Mouse (Mus musculus) forebrain, embryonic 15.5 days (tissue): ENCODE measurements at regions not wholly inside any gene's neighbourhood (a gene's known extent, or its start where the extent isn't known, plus 50 kb on each side); places are given as distances from the start of the nearest gene placed in this dataset.

ENCODE experiments used
- ATAC-seq: fragments of 200-750 bp; cut with Nextera tagmentation; replicated peaks from 2 replicates; pipeline ENCODE4 v1.8.0; 2017; ENCODE audit warnings: mild to moderate bottlenecking, moderate TSS enrichment, moderate library complexity
- H3K27ac ChIP-seq: fragments of 300-500 bp; sonication (generic); replicated peaks from 2 replicates; pipeline ENCODE4 v1.5.1; 2015; ENCODE audit warnings: mild to moderate bottlenecking, inconsistent platforms
- H3K27me3 ChIP-seq: fragments of 300-500 bp; sonication (generic); 2 replicates; pipeline ENCODE4 v1.6.1; 2015; ENCODE audit warnings: inconsistent platforms
- H3K36me3 ChIP-seq: fragments of 300-500 bp; sonication (generic); 2 replicates; pipeline ENCODE4 v1.6.1; 2015; ENCODE audit warnings: mild to moderate bottlenecking, inconsistent platforms
- H3K4me1 ChIP-seq: fragments of 300-500 bp; sonication (generic); 2 replicates; pipeline ENCODE4 v1.6.1; 2015; ENCODE audit warnings: inconsistent platforms
- H3K4me2 ChIP-seq: fragments of 300-500 bp; sonication (generic); replicated peaks from 2 replicates; pipeline ENCODE4 v1.6.1; 2015; ENCODE audit warnings: mild to moderate bottlenecking, inconsistent platforms
- H3K4me3 ChIP-seq: fragments of 300-500 bp; sonication (generic); 2 replicates; pipeline ENCODE4 v1.5.1; 2015; ENCODE audit warnings: mild to moderate bottlenecking, inconsistent platforms
- H3K9ac ChIP-seq: fragments of 300-500 bp; sonication (generic); replicated peaks from 2 replicates; pipeline ENCODE4 v1.6.1; 2015; ENCODE audit warnings: mild to moderate bottlenecking, inconsistent platforms
- H3K9me3 ChIP-seq: fragments of 300-500 bp; sonication (generic); 2 replicates; pipeline ENCODE4 v1.6.1; 2016; ENCODE audit warnings: inconsistent platforms
- WGBS: fragments of 180-500 bp; shearing (Covaris S2); methylation state at CpG from one replicate; pipeline ENCODE4 v1.1.7; 2015; ENCODE audit warnings: mixed read lengths; 5-methylcytosine and 5-hydroxymethylcytosine counted together

GRCm38 (mm10) chr19:26461712-26462111 is 143.1 kb upstream of the Smarca2 start:
- Histone ChIP-seq H3K4me3 (no peak overlapping the region), H3K27ac (no peak overlapping the region), H3K9me3 (no peaks in the 10 kb centered on the region), H3K4me1 (peaks cover 11% of the 10 kb centered on the region), H3K9ac (no peak overlapping the region), H3K4me2 (no peak overlapping the region), H3K27me3 (no peaks in the 10 kb centered on the region), H3K36me3 (no peaks in the 10 kb centered on the region)
- WGBS: 59% methylated on average over 4 of the region's 4 CpGs
- no peak for ATAC-seq

GRCm38 (mm10) chr19:26465228-26465627 is 139.6 kb upstream of the Smarca2 start:
- no peak overlapping the region for H3K27ac ChIP-seq
- H3K9ac ChIP-seq: no peak overlapping the region
- H3K36me3 ChIP-seq: no peaks in the 10 kb centered on the region
- H3K27me3 ChIP-seq: no peaks in the 10 kb centered on the region
- H3K9me3 ChIP-seq: no peaks in the 10 kb centered on the region
- no peak overlapping the region for H3K4me3 ChIP-seq
- WGBS: 52% methylated on average over 2 of the region's 2 CpGs
- H3K4me2 ChIP-seq: no peak overlapping the region
- H3K4me1 ChIP-seq: peaks cover 24% of the 10 kb centered on the region
- peak; percentile 36; the same call in 1 of the 2 replicates for ATAC-seq

GRCm38 (mm10) chr19:26466244-26466643 is 138.6 kb upstream of the Smarca2 start:
- H3K4me3 ChIP-seq: no peak overlapping the region
- no peak for ATAC-seq
- H3K9ac ChIP-seq: no peak overlapping the region
- no peak overlapping the region for H3K27ac ChIP-seq
- H3K4me2 ChIP-seq: no peak overlapping the region
- no peaks in the 10 kb centered on the region for H3K36me3 ChIP-seq
- peaks cover 24% of the 10 kb centered on the region for H3K4me1 ChIP-seq
- WGBS: 28% methylated on average over 4 of the region's 4 CpGs
- no peaks in the 10 kb centered on the region for H3K27me3 ChIP-seq
- no peaks in the 10 kb centered on the region for H3K9me3 ChIP-seq

- Histone ChIP-seq H3K9ac (0 out of 2 replicates have a peak overlapping the region, but pooled peaks have one; percentile 17), H3K27me3 (no peaks in the 10 kb centered on the region), H3K27ac (peak overlapping the region; percentile 31), H3K36me3 (no peaks in the 10 kb centered on the region), H3K9me3 (no peaks in the 10 kb centered on the region), H3K4me3 (no peak overlapping the region), H3K4me1 (peaks cover 24% of the 10 kb centered on the region), H3K4me2 (peak overlapping the region; percentile 8)
- 4% methylated on average over 5 of the region's 5 CpGs for WGBS
- ATAC-seq: peak; percentile 81
Observed at GRCm38 (mm10) chr19:26467179-26467651, 137.6 kb upstream of the Smarca2 start.

- H3K4me1 ChIP-seq: peaks cover 7% of the 10 kb centered on the region
- 72% methylated on average over 1 of the region's 1 CpGs for WGBS
- no peak overlapping the region for H3K27ac ChIP-seq
- H3K4me3 ChIP-seq: no peak overlapping the region
- H3K36me3 ChIP-seq: no peaks in the 10 kb centered on the region
- H3K27me3 ChIP-seq: no peaks in the 10 kb centered on the region
- H3K4me2 ChIP-seq: no peak overlapping the region
- no peaks in the 10 kb centered on the region for H3K9me3 ChIP-seq
- H3K9ac ChIP-seq: no peak overlapping the region
- no peak for ATAC-seq
Observed at GRCm38 (mm10) chr19:26472659-26473058, 132.2 kb upstream of the Smarca2 start.

GRCm38 (mm10) chr19:26473211-26473610 is 131.6 kb upstream of the Smarca2 start:
- Histone ChIP-seq H3K36me3 (no peaks in the 10 kb centered on the region), H3K4me3 (no peak overlapping the region), H3K27me3 (no peaks in the 10 kb centered on the region), H3K4me2 (no peak overlapping the region), H3K4me1 (peaks cover 4% of the 10 kb centered on the region; the same call in 1 of the 2 replicates), H3K27ac (no peak overlapping the region), H3K9ac (no peak overlapping the region), H3K9me3 (no peaks in the 10 kb centered on the region)
- ATAC-seq: no peak
- WGBS: 89% methylated on average over 3 of the region's 3 CpGs

- Histone ChIP-seq H3K27ac (no peak overlapping the region), H3K36me3 (no peaks in the 10 kb centered on the region), H3K9ac (no peak overlapping the region), H3K27me3 (no peaks in the 10 kb centered on the region), H3K4me2 (no peak overlapping the region), H3K9me3 (no peaks in the 10 kb centered on the region), H3K4me1 (peaks cover 4% of the 10 kb centered on the region; the same call in 1 of the 2 replicates), H3K4me3 (no peak overlapping the region)
- 52% methylated on average over 2 of the region's 2 CpGs for WGBS
- 0 out of 2 replicates have a peak, but pooled peaks have one; percentile 16 for ATAC-seq
Observed at GRCm38 (mm10) chr19:26475197-26475596, 129.7 kb upstream of the Smarca2 start.

- Histone ChIP-seq H3K27me3 (no peaks in the 10 kb centered on the region), H3K36me3 (no peaks in the 10 kb centered on the region)
- WGBS: 28% methylated on average over 2 of the region's 2 CpGs
Observed at GRCm38 (mm10) chr19:26475754-26476153, 129.1 kb upstream of the Smarca2 start.

GRCm38 (mm10) chr19:26478055-26478737 is 126.7 kb upstream of the Smarca2 start:
- Histone ChIP-seq H3K4me2 (no peak overlapping the region), H3K4me1 (peaks cover 4% of the 10 kb centered on the region; the same call in 1 of the 2 replicates), H3K9me3 (no peaks in the 10 kb centered on the region), H3K9ac (no peak overlapping the region), H3K36me3 (no peaks in the 10 kb centered on the region), H3K27me3 (no peaks in the 10 kb centered on the region), H3K4me3 (no peak overlapping the region), H3K27ac (no peak overlapping the region)
- WGBS: 16% methylated on average over 16 of the region's 16 CpGs
- no peak for ATAC-seq

More at GRCm38 (mm10) chr19:26475754-26476153, 129.1 kb upstream of the Smarca2 start:
- Histone ChIP-seq H3K4me3 (no peak overlapping the region), H3K9ac (no peak overlapping the region), H3K4me1 (peaks cover 4% of the 10 kb centered on the region; the same call in 1 of the 2 replicates), H3K9me3 (no peaks in the 10 kb centered on the region), H3K27ac (no peak overlapping the region), H3K4me2 (no peak overlapping the region)
- no peak for ATAC-seq

GRCm38 (mm10) chr19:26484322-26484721 is 120.5 kb upstream of the Smarca2 start:
- WGBS: 80% methylated on average over 3 of the region's 3 CpGs
- H3K4me3 ChIP-seq: no peak overlapping the region

GRCm38 (mm10) chr19:26492806-26493205 is 112.0 kb upstream of the Smarca2 start:
- H3K4me1 ChIP-seq: no peaks in the 10 kb centered on the region
- H3K4me2 ChIP-seq: no peak overlapping the region
- H3K27ac ChIP-seq: no peak overlapping the region
- no peaks in the 10 kb centered on the region for H3K27me3 ChIP-seq
- H3K36me3 ChIP-seq: no peaks in the 10 kb centered on the region
- no peak overlapping the region for H3K4me3 ChIP-seq
- no peak for ATAC-seq
- no peaks in the 10 kb centered on the region for H3K9me3 ChIP-seq
- no peak overlapping the region for H3K9ac ChIP-seq
- 42% methylated on average over 2 of the region's 2 CpGs for WGBS

More at GRCm38 (mm10) chr19:26484322-26484721, 120.5 kb upstream of the Smarca2 start:
- ATAC-seq: no peak
- Histone ChIP-seq H3K27me3 (no peaks in the 10 kb centered on the region), H3K4me2 (no peak overlapping the region), H3K36me3 (no peaks in the 10 kb centered on the region), H3K9ac (no peak overlapping the region), H3K9me3 (no peaks in the 10 kb centered on the region), H3K4me1 (no peaks in the 10 kb centered on the region), H3K27ac (no peak overlapping the region)

- H3K36me3 ChIP-seq: no peaks in the 10 kb centered on the region
- no peak overlapping the region for H3K27ac ChIP-seq
- ATAC-seq: no peak
- no peak overlapping the region for H3K4me3 ChIP-seq
- no peaks in the 10 kb centered on the region for H3K9me3 ChIP-seq
- H3K4me2 ChIP-seq: no peak overlapping the region
- 0 out of 2 replicates have a peak, but pooled peaks cover 5% of the 10 kb centered on the region for H3K4me1 ChIP-seq
- no peaks in the 10 kb centered on the region for H3K27me3 ChIP-seq
- no peak overlapping the region for H3K9ac ChIP-seq
Observed at GRCm38 (mm10) chr19:26501064-26501463, 103.8 kb upstream of the Smarca2 start.
